Mouse (Mus musculus): ENCODE data around the gene Cntn3. TPM values are rescaled to one million over a fixed set of nuclear protein-coding genes. Genes with fewer than 3 reads are reported as not detected.
A peak's percentile ranks its signal among the peaks of the same experiment; 100 is the strongest.

Cntn3 gene
- total RNA-seq, 2 experiments from 2014 or later = 23.9 to 29.0 TPM

- intact Hi-C loops (cut with DNase I) = no loop called here
- DNase-seq (ENCODE audit: low spot score in 2 of 2) = peak in 1 of 2 experiments; percentile 13
These were observed 57.7 kb downstream of the Cntn3 start for GRCm38 (mm10) chr6:102515231-102515630.

DNA sequence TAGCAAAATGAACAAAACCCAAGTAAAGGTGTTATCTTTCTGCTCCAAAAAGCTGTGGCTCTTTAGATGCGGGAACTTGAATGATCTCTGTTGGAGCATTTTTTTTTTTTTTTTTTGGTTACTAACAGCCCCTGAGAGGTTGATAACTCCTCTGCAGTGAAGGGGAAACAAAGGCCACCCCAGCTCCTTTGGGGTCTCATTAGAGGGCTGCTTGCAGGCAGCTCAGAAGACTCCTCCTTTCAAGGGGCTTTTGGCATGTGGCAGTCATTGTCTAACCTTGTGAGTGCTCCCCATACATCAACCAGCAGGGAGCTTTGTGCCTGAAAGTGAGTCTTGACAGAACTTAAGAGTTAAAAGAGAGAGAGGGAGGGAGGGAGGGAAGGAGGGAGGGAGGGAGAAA, 60.8 kb downstream of the Cntn3 start:
- DNase-seq (ENCODE audit: low spot score in 2 of 2) = no peak
- intact Hi-C loops (cut with DNase I) = no loop called here

DNA sequence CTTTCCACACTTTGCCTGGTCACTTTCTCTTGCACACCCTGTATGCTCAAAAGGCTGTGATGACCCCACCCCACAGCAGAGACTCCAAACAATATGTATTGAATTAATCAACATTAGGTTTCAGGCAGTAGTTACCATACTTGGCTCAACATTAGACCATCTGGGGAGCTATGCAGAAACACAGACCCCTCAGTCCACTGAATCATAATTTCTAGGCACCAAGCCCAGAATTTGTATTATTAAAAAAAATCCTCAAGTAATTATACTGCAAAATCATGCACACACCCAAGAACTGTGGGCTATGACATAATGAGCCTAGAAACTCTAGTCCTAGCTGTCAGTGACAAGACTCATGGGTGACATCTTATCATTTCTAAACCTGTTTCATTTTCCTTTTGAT, 87.4 kb downstream of the Cntn3 start:
- no peak for DNase-seq (ENCODE audit: low spot score in 2 of 2)

GRCm38 (mm10) chr6:102478320-102479080, 94.4 kb downstream of the Cntn3 start:
- peak in 1 of 2 experiments; percentile 2 for DNase-seq (ENCODE audit: low spot score in 2 of 2)
- intact Hi-C loops (cut with DNase I) = no loop called here

More for the DNA sequence above, 87.4 kb downstream of the Cntn3 start:
- intact Hi-C loops (cut with DNase I) = no loop called here

GRCm38 (mm10) chr6:102438353-102438752, 134.5 kb downstream of the Cntn3 start:
- peak in 1 of 2 experiments; percentile 4 for DNase-seq (ENCODE audit: low spot score in 2 of 2)
- intact Hi-C loops (cut with DNase I) = no loop called here

DNA sequence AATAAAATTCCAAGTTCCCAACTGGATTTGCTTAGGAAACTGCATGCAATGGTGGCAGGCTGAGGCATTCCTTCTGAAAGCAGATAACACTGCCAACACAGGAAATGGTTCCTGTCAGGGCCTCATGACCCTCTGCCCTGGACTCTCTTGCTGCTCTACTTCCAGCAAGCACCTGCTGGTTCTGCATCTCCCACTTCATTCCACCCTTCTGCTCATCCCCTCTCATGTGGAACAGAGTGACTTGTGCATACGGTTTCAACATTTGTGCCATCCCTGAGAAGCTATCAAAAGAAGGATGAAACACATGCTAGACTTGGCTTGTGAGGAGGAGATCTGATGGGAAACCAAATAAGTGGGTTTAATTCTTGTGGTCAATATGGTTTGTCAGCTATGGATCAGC, 145.4 kb downstream of the Cntn3 start:
- DNase-seq (ENCODE audit: low spot score in 2 of 2) = no peak
- intact Hi-C loops (cut with DNase I) = no loop called here

- intact Hi-C loops (cut with DNase I) = no loop called here
- no peak for DNase-seq (ENCODE audit: low spot score in 2 of 2)
These were observed 151.1 kb downstream of the Cntn3 start for GRCm38 (mm10) chr6:102421781-102422180.

GRCm38 (mm10) chr6:102388590-102388989, 184.3 kb downstream of the Cntn3 start:
- intact Hi-C loops (cut with DNase I) = no loop called here
- no peak for DNase-seq (ENCODE audit: low spot score in 2 of 2)

GRCm38 (mm10) chr6:102372112-102372511, 200.8 kb downstream of the Cntn3 start:
- no peak for DNase-seq (ENCODE audit: low spot score in 2 of 2)
- intact Hi-C loops (cut with DNase I) = no loop called here

DNA sequence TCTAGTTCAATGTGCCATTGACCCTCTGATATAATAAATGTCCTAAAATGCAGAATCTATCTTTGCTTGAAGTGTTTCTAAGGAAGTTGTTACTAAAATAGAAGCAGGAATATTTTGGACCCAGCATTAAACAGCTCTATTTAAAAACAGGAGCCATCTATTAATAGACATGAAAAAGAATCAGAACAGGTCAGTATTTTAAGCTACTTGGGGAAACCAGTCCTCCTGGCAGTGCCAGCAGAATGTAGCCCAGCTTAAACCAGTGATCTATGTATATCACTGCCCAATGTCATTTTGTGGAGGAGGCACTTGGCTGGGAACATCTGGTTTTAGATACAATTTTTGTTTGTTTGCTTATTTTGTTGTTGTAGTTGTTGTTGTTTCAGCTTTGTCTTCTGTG, 209.0 kb downstream of the Cntn3 start:
- no peak for DNase-seq (ENCODE audit: low spot score in 2 of 2)
- intact Hi-C loops (cut with DNase I) = no loop called here

- intact Hi-C loops (cut with DNase I) = no loop called here
- no peak for DNase-seq (ENCODE audit: low spot score in 2 of 2)
These were observed 209.5 kb downstream of the Cntn3 start for GRCm38 (mm10) chr6:102363291-102363832.

DNA sequence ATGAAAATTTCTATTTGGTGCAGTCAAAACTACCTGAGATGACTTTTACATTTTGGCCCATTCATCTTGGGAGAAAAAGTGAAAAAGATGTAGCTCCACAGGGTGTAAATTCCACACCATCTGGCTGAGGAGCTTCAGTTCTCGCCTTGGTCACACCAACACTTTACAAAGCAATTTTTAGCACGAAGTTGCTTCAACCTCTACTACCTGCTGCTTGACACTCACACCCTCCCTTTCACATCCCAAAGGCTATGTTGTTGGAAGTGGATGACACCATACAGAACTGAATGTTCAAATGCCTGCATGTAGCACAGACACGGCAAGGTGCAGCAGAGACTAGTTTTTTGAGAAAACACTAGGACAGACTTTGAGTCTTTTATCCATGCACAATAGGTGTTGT, 240.8 kb downstream of the Cntn3 start:
- intact Hi-C loops (cut with DNase I) = no loop called here
- DNase-seq (ENCODE audit: low spot score in 2 of 2) = peak in 1 of 2 experiments; percentile 23

- intact Hi-C loops (cut with DNase I) = no loop called here
These were observed 246.2 kb downstream of the Cntn3 start for GRCm38 (mm10) chr6:102326711-102327110.

DNA sequence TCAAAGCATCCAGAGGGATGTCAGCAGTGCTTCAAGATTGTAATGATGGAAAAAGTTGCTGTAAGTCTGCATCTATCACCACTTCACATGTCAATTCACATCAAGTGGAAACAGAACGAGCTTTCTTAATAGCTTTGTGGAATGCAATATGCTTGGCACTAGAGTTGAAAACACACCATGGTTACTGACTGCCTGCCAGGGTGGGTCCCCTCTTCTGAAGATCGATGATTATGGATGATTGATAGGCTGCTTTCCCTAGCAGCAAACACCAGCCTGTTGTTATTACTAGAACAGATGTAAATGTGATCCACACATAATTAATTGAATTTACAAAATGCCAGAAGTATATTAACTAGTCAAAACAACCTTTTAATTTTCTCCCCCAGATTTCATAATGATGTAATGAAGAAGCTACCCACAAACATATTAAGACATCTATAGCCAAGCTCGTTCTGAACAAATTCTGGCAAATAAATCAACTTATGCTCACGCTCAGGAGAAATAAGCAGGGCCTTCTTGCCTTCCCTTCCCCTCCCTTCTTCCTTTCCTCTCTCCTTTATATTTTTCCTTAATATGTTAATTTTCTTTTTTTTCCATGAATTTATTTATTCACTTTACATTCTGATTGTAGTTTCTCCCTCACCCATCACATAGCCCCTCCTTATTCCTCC, 250.2 kb downstream of the Cntn3 start:
- DNase-seq (ENCODE audit: low spot score in 2 of 2) = no peak
- intact Hi-C loops (cut with DNase I) = no loop called here

More at GRCm38 (mm10) chr6:102326711-102327110, 246.2 kb downstream of the Cntn3 start:
- DNase-seq (ENCODE audit: low spot score in 2 of 2) = peak in 1 of 2 experiments; percentile 64

DNA sequence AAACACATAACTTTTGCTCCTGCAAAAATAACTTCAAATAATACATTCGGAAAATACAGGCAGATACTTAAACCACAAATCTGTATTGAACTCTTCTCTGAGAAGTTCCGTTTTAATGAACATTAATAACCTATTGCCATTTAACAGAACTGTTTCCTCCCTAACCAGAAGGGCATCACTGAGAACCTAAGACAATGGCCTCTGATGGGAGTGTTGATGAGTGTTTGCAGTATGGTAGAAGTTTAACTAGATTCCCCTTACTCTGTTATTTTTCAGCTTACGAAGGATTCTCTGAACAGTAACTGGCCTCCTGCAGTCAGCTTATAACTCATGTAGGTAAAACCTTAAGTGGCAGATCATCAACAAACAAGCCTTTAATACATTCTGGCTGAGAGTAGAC, 253.1 kb downstream of the Cntn3 start:
- DNase-seq (ENCODE audit: low spot score in 2 of 2) = no peak
- intact Hi-C loops (cut with DNase I) = no loop called here

DNA sequence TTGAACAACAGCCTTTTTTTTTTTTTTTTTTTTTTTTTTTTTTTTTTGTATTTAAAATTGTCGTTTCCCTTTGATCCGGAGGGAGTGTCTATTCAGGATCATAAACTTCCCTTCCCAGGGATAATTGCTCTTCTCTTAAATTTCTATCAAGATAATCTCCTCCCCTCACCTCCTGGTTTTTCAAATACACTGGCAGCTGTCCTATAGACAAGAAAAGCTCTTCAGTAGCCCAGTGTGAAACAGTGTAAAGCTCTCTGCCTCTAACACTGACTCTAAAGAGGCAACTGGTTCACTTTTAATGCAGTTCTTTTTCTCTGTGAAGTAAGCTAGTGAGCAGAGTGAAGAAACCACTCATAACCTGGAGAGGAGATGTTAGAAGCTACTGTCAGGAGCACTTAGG, 290.0 kb downstream of the Cntn3 start:
- DNase-seq (ENCODE audit: low spot score in 2 of 2) = no peak
- intact Hi-C loops (cut with DNase I) = no loop called here

- intact Hi-C loops (cut with DNase I) = no loop called here
- DNase-seq (ENCODE audit: low spot score in 2 of 2) = no peak
These were observed 341.9 kb downstream of the Cntn3 start for GRCm38 (mm10) chr6:102231015-102231414.

DNA sequence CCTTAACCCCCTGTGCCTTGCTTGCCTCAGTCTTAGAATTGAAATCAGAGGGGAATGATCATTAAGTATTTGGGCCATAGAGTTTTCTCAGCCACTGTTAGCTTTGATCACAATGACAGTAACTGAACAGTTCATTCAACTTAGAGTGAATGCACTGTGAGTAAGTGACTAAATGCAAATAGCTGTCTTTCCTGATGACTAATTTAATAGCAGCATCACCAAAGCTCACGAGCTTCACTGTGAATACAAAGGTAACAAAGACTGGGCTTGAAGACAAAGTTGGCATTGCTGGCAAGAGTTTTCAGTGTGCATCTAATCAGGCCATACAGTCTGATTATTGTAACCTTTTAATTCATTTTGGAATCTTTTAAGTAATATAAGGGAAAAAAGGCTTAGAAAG, 386.6 kb downstream of the Cntn3 start:
- no peak for DNase-seq (ENCODE audit: low spot score in 2 of 2)
- intact Hi-C loops (cut with DNase I) = no loop called here

- DNase-seq (ENCODE audit: low spot score in 2 of 2) = peak; percentile 14 to 27
- intact Hi-C loops (cut with DNase I) = no loop called here
These were observed 402.0 kb downstream of the Cntn3 start for GRCm38 (mm10) chr6:102170913-102171312.

DNA sequence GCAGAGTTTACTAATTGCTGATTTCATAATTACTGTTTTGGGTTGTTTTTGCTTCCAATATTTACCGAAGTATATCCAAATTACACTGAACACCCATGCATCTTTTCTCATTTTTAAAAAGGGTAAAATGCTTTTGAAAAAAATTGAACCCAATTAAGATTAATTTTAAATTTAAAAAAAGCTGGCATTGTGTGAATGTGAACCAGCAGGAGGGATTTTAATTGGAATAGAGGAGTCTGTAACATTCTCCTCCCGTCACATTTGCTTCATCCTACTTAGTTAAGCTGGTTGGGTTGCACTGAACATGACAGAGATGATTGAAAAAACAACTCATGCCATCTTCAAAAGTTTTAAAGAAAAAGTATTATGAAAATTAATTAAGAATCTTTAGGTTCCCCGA, 411.7 kb downstream of the Cntn3 start:
- intact Hi-C loops (cut with DNase I) = loop anchor here (10.0 kb wide), 1 partner anchor 404 kb away; no protein-coding TSS in a partner anchor
- no peak for DNase-seq (ENCODE audit: low spot score in 2 of 2)

GRCm38 (mm10) chr6:102121676-102122075, 451.2 kb downstream of the Cntn3 start:
- no peak for DNase-seq (ENCODE audit: low spot score in 2 of 2)
- intact Hi-C loops (cut with DNase I) = no loop called here
